Mouse (Mus musculus) gastrocnemius, adult 18-20 months (tissue): Measurements from ENCODE around the gene Kmt5b. TPM values are rescaled to one million over a fixed set of nuclear protein-coding genes. Genes with fewer than 3 reads are reported as not detected.

ENCODE experiments used
- DNase-seq: peaks from one replicate; pipeline ENCODE4 v3.0.0; 2021; ENCODE audit warnings: low spot score
- total RNA-seq, 2 experiments: library from RNA; stranded (reverse); gene quantifications; 2 replicates each; pipeline ENCODE4 v1.2.3; 2021

The Kmt5b gene
- total RNA-seq, 2 experiments from 2014 or later = 19.1 to 19.6 TPM

GRCm38 (mm10) chr19:3840685-3841084 is 73.5 kb downstream of the Kmt5b start:
- no peak for DNase-seq

GRCm38 (mm10) chr19:3842359-3843148 is 75.3 kb downstream of the Kmt5b start:
- DNase-seq = no peak

DNA sequence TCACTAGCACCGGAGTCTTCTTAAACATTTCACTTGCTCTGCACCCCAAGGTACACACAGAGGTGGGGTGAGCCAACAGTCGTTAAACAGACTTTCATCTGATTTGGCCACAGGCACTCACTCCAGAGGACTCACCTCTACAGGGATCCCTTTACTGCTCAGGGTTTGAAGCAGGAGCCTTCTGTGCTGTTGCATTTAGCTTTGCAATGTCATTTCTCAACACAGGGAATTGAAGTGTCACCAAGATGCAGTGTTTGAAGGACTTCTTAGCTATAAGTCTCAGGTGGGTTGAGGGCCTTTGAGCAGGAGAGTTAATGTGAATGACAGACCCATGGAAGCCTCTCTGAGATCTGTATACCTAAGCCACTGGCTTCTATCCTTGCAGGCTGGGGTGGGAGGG is 76.4 kb downstream of the Kmt5b start:
- DNase-seq = no peak

GRCm38 (mm10) chr19:3844836-3845235 is 77.6 kb downstream of the Kmt5b start:
- DNase-seq = no peak

DNA sequence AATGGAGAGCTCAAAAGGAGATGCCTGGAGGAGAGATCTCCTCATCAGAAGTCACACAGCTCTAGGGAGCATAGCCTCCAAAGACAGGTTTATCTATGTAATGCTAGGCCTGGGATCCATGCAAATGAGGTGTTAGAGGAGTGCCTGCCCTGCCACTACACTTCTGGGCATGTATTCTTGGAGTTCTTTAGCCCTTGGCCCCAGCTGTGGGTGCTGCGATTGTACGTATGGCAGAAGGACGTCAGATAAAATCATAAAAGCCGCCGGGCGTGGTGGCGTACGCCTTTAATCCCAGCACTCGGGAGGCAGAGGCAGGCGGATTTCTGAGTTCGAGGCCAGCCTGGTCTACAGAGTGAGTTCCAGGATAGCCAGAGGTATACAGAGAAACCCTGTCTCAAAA is 78.1 kb downstream of the Kmt5b start:
- no peak for DNase-seq

DNA sequence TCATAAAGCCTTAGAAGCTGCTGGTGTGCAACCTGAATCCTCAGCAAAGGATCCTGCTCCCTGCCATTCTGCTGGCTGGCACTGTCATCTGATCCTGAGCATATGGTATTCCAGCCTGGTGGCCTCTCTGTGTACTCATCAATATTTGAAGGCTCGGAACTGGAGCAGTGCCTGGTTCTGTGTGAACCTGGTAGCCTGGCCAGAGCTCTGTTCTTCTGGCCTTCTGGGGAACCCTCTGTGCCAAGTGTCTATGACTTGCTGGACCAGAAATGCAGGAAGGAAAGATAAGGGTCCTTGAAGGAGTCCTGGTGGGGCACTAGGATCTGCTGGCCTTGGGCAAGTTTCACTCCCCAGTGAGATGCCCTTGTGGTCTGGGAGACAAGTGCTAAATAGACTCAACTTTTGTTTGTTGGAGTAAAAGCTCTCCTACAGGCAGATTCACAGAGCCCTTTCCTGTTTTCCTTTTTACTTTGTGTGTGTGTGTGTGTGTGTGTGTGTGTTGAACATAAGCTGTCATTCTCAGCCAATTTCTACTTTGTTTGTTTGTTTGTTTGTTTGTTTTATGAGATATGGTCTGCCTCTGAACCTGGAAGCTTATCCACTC is 78.7 kb downstream of the Kmt5b start:
- peak; percentile 48 for DNase-seq

DNA sequence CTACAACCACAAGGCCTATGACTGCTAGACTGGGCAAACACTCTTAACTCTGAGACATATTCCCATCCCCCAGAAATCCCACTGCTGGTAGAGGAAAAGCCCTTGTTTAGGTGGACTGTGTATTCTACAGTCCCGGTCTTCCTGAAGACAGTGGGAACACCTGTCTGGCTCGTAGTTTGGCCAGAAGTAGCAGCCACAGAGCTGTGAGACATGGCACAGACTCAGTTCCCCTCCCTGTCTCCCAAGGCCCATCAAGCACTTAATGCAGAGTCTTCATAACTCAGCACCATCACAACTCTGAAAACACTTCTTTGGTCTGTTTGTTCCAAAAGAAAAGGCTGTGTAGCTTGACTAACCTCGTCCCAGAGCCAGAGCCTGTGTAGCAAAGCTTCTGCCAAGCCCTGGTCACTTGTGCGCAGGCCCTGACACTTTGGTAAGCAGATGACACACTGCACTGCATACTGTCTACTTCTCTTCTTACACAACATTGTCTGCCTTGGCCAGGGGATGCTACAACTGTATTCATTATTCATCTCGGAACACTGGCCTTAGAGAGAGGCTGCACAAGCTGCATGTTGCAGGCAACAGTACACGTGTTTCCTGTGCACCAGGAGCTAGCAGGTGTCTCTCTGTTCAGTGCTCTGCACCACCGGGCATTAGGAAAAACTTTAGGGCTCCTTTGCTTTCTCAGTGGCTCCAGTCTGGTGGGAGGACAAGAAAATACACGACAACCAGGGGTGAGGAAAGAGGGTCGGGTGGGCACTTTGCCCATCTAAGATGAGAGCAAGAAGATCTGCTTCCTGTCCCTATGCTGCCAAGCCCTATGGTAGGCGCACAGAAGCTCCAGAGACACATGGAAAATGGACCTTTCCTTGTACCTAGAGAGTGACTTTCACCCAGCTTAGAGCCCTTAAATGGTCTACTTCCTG is 79.7 kb downstream of the Kmt5b start:
- DNase-seq = no peak

GRCm38 (mm10) chr19:3847711-3848110 is 80.5 kb downstream of the Kmt5b start:
- no peak for DNase-seq

DNA sequence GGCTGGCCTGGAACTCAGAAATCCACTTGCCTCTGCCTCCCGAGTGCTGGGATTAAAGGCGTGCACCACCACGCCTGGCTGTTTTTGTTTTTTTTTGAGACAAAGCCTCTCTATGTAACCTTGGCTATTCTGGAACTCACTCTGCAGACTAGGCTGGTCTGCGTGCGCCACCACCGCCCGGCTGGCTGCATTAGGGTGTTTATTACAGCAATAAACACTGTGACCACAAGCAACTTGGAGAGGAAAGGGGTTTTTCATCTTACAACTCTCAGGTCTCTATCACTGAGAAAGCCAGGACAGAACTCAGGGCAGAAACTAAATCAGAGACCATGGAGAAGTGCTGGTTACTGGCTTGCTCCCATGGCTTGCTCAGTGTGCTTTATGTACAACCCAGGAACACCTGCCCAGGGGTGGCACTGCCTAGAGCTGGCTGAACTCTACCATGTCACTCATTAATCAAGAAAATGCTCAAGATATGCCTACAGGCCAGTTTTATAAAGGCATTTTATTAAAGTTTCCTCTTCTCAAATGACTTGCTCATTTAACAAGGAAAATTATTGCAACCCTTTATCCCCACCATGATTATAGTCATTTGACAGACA is 81.1 kb downstream of the Kmt5b start:
- no peak for DNase-seq

GRCm38 (mm10) chr19:3849251-3849650 is 82.0 kb downstream of the Kmt5b start:
- no peak for DNase-seq

- DNase-seq = no peak
These were observed 82.9 kb downstream of the Kmt5b start for GRCm38 (mm10) chr19:3850076-3850475.

DNA sequence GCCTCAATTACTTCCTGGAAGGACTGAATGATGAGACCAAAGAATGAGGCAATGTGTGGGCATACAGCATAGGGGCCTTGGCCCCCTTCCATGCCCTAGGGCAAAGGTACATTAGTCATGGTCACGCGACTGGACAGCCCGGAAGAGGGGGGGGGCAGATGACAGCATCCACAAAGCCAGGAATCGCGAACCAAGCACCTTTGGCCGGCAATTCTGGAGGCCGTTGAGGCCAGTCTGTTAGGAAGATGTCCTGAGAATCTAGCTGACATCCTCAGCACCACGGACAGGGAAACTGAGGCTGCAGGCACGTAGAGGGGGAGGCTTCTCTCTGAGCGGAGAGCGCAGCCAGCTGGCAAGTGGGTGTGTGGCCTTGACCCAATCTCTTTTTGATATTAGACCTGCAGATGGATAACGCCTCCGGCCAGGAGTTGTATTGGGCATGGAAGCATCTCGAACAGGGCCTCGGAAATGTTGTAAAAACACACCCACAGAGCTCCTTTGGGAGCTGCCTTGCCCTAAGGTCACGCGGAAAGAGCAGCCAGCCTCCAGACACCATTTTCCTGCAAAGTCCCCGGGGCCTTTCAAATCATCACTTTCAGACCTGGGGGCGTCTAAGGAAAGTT is 83.7 kb downstream of the Kmt5b start:
- no peak for DNase-seq

DNA sequence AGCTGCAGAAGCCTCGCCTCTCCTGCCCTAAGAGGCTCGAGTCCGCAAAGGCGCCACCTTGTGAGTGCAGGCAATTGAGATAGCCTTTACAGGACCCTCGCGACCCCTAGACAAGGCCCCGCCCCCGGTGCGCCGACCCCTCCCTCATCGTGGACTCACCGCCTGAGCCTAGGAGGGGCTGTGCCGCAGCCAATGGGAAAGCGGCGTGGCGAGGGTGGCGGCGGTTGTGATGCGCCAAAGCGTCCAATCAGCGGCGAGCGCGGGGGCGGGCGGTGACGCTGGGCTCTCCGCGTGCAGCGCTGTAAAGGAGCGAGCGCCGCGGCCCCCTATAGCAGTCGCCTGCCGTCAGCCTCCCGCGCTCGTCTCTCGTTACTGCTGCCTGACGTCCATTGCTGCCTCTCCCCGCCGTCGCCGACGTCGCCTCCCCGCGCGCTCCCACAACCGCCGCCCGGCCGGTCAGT is 84.3 kb downstream of the Kmt5b start, which contains the start of gene Chka:
Gene Chka (plus strand): TSS at position 272 of the 461 bp plus-strand sequence.
- peak; percentile 94 for DNase-seq

GRCm38 (mm10) chr19:3851979-3852681 is 84.9 kb downstream of the Kmt5b start:
- peak; percentile 27 for DNase-seq

DNA sequence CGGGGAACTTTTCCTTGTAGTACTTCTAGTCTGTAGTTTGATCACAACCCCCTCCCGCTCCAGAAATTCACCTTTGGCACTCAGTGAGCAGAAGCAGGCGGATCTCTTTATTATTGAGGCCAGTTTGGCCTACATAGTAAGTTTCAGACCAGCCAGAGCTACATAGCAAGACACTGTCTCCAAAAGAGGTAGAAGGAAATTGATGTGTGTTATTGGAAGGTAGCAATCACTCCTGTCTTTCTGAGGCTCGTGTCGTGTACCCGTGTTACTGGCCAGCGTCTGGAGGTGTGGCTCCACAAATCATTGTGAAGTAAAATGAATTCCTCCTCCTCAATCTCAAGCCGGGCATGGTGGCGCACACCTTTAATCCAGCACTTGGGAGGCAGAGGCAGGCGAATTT is 85.9 kb downstream of the Kmt5b start:
- DNase-seq = no peak

DNA sequence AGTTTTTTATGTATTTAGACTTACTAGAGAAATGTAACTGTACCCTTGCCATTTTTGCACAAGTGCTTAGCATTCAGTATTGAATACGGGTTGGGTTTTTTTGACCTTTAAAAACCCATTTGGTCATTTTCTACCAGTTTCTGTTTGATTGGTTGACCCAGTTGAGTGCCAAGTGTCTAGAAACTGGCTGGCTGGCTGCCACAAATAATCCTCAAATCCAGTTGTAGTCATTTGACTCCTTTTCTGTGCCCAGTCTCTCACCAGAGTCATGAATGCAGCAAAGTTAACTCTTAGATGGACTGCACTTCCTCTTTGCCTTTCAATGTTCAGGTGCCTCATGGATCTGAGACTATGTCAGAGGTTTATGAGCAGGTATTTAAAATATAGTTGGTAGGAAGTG is 86.7 kb downstream of the Kmt5b start:
- DNase-seq = no peak

DNA sequence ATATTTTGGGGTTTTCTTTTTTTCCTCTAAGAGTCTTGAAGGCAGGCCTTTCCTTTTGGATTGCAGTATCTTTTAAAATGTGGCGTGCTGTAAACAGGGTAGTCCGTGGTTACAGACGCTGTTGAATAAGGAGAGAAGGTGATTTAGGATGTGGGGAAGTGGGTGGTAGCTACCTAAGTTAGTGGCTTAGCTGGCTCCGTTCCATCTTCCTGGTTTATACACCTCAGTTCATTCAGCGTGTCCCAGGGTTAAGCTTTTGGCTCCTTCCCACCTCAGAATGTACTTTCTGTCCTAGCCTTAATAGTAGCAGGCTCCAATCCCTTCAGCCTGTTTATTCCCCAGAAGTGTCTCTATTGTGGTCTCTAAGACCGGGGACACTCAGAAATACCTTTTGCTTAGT is 87.9 kb downstream of the Kmt5b start:
- DNase-seq = no peak

DNA sequence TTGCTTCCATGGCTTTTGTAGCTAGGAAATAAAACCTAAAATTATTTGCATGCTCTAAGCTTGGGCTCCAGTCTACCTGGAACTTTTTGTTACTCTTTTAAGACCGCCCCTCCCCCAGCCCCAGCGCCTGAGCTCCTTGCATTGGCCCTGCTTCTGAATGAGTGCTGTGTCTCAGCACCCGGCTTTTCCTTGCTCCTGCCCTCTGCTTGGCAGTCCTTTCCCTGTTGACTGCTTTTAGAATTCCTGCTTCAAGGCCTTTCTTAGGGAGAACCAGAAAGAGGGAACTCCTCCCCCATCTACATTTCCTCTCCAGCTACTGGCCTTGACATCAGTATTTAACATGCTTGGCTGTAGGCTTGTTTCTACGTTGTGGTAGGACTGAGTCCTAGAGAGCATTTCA is 88.4 kb downstream of the Kmt5b start:
- DNase-seq = no peak

- no peak for DNase-seq
These were observed 90.0 kb downstream of the Kmt5b start for GRCm38 (mm10) chr19:3857220-3857619.

DNA sequence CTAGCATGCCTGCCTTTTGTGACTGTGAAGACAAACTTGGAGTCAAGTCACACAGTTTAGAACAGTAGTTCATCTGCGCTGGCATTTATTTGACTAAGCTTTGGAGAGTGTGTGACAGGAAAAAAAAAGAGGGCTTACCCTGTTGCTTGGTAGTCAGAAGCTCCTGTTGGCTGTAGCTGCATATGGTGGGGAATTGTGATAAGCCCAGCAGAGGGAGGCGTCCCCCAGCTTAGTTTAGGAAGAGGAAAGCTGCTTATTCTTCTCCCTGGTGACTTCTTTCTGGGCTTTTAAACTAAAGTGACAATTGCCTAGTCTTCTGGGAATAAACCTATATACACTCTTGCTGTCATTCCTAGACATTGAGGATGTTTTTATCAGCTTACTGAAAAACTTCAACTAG is 95.5 kb downstream of the Kmt5b start:
- DNase-seq = no peak
